Mouse (Mus musculus): ENCODE measurements at regions not wholly inside any gene's neighbourhood (a gene's known extent, or its start where the extent isn't known, plus 50 kb on each side); places are given as distances from the start of the nearest gene placed in this dataset.

DNA sequence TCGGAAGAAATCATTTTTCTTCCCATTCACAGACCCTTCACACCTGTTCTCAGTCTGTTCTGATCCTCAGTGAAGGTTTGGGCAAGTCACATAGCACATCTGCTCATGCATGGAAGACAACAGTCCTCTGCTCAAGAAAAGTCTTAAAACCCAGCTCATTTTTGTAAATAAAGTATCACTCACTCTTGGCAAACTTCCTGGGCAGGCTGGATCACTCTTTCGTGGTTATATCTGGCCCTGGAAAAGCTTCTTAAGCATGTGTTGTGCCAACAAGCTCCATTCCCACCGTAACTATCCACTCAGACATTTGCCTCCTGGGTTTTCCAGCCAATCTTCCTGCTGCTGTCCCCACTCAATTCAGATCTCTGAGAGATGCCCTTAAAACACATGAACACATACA is 103.2 kb upstream of the Cep85l start:
- in situ Hi-C loops (cut with MboI, MseI): no loop called here

DNA sequence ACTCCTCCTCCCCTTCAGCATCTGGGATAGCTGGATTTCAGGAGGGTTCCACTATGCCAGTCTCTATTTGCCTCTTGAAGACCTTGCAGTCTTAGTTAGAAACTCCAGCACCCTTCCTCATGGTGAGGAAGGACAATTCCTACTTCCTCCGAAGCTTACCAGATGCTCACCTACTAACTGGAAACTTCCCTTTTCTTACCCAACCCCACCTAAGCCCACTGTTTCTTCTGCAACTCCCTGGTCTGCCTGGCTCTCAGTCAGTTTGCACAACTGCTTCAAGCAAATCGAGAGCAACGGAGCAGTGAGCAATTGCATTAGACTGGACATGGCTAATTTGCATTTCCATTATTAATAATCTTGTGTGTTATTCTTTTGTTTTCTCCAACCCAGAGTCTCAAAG is 90.5 kb upstream of the Cep85l start:
- in situ Hi-C loops (cut with MboI, MseI): no loop called here

DNA sequence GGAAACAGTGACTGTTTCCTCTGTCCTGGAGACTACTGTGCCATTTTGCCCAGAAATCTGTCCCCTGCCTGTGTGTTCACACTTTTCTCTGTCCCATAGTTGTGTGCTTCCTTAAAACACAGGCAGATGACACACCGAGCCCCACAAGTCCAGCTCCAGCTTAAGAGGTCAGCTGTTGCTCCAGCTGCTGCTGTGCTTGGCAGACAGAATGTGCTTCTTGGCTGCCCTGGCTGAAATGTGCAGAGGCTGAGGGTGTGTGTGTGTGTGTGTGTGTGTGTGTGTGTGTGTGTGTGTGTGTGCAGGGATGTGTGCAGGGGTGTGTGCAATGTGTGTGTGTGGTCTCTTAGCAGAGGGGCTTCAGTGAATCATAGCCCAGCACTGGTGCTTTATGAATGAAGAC is 89.9 kb upstream of the Cep85l start:
- in situ Hi-C loops (cut with MboI, MseI): no loop called here

DNA sequence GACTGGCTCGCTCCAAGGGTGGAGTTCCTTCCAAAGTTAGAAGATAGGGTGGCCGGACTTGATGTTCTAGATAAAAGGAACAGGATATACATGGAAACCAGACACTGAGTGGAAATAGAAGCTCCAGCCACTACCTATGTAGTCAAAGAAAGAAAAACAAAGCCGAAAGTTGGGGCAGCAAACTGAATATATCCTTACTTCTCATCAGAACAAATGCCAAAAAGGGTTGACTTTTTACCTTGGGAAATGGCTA is 88.5 kb upstream of the Cep85l start:
- in situ Hi-C loops (cut with MboI, MseI): no loop called here

DNA sequence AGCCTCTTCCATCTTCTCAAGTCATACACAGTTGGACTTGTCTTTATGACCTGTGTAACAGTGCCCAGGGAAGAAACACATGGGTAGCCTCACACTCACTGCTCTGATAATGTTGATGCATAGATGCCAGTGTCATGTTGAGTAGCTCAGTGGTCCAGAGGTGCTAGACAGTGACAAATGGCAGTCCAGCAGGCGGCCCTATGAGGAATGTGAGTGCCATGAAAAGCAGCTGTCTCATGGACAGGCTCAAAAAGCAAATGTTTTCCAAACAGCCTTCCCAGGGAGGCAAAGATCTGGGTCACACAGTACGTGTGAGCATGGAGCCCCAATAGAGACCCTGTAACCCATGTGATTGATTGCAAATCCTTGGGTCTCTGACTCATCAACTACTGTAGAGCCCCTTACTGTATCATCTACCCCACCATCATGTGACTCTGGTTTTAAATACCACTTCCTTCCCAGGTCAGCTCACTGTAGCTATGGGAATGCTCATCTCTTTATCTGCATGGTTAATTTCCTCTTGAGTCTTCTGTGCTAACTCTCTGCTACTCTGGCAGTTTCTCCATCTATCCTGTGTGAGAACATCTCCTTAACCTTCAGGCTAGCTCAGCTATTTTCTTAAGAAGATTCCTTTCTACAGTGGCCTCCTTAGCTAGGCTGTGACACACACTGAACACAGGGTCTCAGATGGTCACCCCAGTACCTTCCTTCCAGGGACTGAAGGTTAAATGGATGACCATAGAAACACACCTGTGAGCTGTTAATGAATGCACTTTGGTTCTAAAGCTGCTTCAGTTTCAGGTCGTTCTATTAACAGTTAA is 87.9 kb upstream of the Cep85l start:
- in situ Hi-C loops (cut with MboI, MseI): no loop called here

DNA sequence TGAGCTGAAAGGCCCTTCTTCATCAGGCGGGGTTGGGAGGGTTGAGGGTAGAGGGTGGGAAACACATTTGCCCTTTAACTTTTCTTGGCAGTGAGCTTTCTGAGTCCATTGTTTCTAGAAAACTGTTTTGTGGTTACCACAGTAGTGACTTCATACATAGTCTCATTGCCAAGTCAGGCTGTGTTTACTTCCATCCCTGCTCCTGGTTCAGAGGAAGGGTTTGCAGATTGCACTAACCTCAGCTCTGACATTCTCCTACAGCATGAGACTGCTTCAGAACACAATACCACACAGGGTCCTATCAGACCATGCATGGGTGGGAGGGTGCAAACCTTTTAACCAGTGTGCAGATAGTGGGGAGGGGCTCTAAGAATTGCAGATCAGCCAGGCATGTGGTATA is 87.1 kb upstream of the Cep85l start:
- in situ Hi-C loops (cut with MboI, MseI): no loop called here

DNA sequence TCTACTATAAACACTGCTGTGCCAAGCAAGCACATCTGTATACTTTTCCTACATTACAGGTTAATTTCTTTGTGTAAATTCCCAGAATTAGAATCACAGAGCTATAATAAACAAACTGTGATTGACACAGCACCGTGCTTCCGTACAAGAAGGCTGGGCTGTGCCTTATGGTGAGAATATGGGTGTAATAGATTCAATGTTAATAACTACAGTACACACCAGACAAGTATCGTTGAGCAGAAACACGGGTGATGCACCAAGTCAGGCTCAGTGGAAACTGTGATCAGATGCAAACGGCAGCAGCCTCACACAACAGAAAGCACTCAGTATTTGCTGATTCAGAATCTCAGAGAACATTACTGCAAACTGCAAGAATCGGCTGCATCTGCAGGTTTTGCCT is 86.5 kb upstream of the Cep85l start:
- in situ Hi-C loops (cut with MboI, MseI): no loop called here

DNA sequence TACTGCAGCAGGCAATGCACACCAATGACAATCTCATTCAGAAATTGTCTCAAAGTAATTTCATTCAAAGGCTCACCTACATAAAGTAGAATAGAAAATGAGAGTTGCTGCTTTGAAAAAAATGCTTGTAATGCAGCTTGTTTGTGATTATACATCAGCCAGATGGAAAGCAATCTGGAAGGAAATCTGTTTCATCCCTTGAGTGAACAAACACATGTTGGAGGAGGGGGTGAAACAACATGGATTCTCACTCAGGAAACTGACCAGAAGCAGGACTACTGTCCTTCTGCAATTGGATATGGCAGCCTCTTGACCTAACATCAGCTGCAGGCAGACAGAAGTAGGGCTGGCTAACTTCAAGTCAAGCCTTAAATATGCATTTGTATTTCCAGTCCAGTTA is 84.8 kb upstream of the Cep85l start:
- in situ Hi-C loops (cut with MboI, MseI): loop anchor here (5.0 kb wide), 1 partner anchor 92 kb away; no protein-coding TSS in a partner anchor

DNA sequence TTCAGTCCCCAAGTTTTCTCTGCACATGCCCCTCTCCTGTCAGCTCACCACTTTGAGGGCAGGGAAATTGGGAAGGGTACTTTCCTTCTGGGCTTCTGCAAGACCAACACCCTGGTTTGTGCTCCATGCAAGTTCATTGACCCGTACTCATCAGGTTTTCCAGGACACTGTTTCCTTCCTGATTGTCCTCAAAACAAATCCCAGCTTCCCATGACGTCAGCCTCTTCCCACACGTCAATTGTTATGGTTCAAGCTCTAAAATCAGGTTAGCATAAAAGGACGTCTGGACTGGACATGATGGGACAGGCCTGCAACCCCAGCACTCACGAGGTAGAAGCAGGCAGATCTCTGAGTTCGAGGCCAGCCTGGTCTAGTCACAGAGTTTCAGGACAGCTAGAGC is 84.3 kb upstream of the Cep85l start:
- in situ Hi-C loops (cut with MboI, MseI): loop anchor here (5.0 kb wide), 1 partner anchor 92 kb away; no protein-coding TSS in a partner anchor

DNA sequence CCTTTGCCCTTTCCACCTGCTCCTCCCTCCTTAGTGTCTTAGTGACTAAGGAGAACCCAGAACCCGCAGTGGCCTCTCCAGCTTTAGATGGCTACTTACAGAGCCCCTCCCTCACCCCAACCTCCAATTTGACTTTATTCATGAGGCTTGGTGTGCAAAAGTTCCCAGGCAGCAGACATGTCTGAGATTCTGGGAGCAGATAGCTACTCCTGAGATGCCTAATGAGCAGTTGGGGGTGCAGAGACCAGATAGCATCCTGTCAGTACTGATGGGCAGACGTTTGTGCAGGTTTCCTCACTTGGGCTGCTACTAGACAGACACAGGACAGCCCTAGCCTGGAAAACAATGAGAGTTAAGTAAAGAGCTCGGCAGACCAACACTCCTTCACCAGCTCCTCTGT is 83.7 kb upstream of the Cep85l start:
- in situ Hi-C loops (cut with MboI, MseI): loop anchor here (5.0 kb wide), 1 partner anchor 91 kb away; no protein-coding TSS in a partner anchor

DNA sequence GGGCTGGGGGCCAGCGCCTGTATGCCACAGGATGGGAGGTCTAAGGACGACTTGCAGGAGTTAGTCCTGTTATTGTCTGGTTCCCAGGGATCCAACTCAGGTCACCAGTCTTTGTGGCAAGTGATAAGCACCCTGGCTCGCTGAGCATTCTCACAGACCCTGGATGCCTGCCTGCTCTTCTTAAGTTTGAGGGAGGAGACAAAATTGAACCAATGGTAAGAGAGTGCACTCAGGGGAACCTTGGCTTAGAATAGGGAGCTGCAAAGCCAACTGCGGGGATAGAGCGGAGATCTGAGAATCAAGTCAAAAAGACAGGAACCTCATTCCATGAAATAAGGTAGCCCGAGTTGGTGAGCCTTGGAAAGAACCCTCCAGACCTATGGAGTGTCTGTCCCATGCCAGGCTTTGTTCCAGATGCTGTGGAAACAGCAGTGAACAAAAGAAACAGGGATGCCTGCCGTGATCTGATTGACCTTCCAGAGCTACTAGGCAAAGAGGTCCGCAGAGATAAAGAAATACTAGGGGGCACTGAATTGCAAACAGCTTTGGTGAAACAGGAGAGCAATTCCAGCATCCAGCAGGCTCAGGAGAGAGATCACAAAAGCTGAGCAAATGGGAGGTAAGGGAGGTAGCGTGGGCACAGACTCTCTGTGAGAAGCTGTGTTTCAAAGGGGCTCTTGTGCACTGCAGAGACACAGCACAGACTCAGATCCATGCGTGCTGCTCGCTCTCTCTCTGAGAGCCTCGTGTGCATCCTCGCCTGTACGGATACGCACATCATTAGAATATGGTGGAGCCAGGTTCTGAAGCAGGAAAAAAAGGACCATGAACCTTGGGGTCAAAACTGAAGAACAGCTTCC is 82.9 kb upstream of the Cep85l start:
- in situ Hi-C loops (cut with MboI, MseI): loop anchor here (5.0 kb wide), 1 partner anchor 90 kb away; no protein-coding TSS in a partner anchor

DNA sequence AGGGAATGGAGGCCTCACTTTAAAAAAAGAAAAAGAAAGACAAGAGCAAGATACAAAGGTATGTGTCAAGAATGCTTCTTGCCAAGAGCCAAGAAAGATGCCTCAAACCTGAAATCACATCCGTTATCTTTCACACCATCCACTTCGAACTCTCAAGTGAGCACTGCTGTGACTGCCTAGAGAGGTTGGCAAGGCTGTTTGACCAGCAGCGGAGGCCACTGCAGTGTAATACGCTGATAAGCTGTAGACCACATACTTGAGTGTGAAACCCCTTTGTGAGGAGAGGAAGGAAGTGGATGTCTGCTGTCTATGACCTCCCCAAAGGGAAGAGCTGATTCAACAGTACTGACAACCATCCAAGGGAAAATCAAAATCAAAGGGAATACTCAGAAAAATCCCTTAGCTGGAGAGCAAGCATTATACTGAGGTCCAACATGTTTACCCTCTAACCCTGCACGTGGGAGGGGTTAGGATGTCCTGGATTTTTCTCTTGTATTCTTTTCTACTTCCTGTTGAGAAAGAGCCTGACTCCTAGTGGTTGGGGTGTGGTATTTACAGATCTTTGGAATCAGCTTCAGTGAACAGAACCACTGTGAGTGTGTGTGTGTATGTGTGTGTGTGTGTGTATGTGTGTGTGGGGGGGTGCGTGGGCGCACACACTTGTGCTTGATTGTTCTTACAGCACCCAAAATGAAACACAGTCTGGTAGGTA is 81.5 kb upstream of the Cep85l start:
- in situ Hi-C loops (cut with MboI, MseI): loop anchor here (5.0 kb wide), 1 partner anchor 89 kb away; no protein-coding TSS in a partner anchor

DNA sequence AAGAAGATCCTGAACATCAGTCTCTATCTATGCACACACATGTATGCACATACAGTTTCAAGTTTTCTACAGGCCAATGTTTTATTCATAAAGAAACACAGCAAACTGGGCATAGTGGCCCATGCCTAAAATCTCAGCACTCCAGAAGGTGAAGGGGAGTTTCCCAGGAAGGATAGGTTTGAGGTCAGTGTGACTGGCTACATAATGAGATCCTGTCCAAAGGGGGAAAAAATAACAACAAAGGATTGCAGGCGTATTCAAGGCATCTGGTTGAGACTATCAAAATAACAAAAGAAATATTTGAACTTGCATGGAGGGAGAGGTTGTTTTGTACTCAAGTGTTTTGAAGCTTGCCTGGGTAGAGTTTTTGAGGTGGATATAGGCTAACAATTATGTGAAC is 80.0 kb upstream of the Cep85l start:
- in situ Hi-C loops (cut with MboI, MseI): loop anchor here (5.0 kb wide), 1 partner anchor 87 kb away; no protein-coding TSS in a partner anchor

DNA sequence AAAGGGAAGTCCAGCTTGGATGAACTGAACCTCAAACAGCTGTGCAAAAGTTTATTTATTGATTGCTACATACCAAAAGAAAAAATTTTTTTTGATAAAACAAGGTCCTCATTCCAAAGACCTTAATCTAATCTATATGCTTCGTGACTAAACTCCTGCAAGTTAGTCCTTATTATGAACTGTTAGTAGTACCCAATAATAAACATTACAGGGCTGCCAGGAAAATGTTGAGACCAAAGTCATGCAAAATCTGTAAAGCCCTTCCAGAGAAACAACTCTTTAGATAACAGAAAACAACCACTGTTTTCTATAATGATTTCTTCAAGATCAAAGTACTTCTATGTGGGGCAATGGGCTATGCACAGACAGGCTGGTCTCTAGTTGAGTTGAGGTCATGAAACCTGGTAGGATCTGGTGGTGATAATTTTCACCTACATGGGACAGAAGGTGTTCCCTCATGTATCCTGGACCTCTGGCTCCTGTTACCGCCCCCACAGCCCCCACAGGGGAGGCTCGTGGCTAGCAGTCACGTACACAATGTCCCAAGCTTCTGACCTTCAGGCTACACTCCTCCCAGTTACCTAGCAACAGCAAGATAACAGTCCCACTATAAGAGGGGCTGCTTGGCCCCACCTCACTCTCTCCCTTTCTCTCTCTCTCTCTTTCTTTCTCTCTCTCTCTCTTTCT is 76.4 kb upstream of the Cep85l start:
- in situ Hi-C loops (cut with MboI, MseI): no loop called here

DNA sequence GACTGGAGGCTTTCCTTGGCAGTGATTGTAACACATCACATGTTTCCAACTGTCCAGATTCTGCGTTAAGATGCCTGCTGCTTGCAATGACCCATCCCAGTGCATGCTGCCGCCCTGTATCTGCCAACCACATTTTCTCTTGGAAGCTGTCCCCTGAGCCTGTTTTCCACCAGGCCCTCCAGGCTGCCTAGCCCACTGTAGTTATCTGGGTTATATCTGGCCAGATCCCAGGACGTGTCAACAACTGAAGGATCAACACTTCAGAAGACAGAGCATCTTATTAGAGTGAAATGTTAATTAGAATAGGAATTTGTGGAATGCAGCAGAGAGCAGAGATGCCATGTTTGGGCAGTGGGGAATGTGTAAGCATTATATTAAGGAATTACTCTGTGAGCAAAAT is 65.0 kb upstream of the Cep85l start:
- in situ Hi-C loops (cut with MboI, MseI): loop anchor here (10.0 kb wide), 1 partner anchor 320 kb away; no protein-coding TSS in a partner anchor

DNA sequence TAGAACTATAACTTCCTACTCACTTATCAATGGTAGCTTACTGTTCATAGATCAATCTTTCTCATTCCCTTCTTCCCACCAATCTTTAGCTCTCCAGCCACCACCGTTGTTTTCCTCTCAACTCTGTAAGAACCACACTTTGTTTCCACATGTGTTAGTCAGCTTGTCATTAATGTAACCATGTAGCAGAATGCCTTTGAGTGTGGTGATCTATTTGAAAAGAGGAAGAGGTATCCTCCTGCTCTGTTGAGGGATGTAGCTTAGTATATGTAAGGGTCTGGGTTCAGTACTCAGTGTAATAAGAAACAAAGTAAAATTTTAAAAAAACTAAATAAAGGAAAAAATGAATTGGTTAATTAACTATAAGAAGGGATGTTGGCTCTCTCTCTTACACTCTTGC is 63.7 kb upstream of the Cep85l start:
- in situ Hi-C loops (cut with MboI, MseI): loop anchor here (10.0 kb wide), 1 partner anchor 321 kb away; no protein-coding TSS in a partner anchor

DNA sequence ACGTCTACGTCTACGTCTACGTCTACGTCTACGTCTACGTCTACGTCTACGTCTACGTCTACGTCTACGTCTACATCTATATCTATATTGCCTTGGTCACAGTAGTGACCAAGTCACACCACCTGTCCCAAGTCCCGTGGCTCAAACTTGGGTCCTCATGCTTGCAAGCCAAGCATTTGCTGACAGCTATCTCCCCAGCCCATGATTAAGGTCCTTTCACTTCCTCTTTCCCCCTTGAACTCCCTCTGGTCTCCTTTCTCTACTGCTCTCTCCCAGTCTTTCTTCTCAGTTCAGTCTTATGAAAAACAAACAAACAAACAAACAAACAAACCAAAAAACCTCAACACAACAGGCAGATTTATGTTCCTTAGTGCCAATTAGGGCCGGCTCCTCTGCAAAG is 63.2 kb upstream of the Cep85l start:
- in situ Hi-C loops (cut with MboI, MseI): loop anchor here (10.0 kb wide), 1 partner anchor 322 kb away; no protein-coding TSS in a partner anchor

DNA sequence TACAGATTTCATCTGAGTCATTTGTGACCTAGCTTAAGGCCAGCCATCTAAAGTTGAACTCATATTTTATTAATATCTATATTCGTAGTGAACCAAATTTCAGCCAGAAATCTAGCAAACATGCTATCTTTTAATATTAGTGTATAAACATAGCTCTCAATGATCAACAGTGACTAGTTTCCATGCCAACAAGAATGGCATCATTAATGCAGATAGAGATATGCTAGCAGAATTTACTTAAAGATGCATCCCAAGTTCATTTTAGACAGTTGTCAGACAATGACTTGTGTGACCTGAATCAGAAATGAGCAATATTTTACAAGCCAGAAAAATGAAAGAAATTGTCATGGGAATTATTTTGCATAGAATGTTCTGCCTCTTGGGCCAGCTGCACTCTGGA is 60.5 kb upstream of the Cep85l start:
- in situ Hi-C loops (cut with MboI, MseI): loop anchor here (10.0 kb wide), 1 partner anchor 325 kb away; no protein-coding TSS in a partner anchor

DNA sequence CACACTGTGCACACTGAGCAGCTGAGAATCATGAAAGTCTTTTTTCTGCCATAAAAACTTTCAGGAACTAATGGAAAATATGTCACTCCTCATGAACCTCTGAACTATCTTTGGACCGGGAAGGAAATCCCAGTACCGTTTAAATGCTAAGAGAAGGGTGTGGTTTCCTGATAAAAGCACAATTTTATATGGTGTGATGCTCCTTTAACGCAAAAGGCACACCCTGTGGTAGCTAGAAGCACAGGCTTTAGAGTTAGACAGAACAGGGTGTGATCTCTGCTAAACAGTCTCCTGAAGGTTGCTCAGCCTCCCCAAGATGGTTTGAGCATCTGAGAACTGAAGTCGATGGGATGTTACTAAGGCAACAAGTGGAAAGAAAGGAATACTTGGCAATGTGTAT is 58.6 kb upstream of the Cep85l start:
- in situ Hi-C loops (cut with MboI, MseI): no loop called here

DNA sequence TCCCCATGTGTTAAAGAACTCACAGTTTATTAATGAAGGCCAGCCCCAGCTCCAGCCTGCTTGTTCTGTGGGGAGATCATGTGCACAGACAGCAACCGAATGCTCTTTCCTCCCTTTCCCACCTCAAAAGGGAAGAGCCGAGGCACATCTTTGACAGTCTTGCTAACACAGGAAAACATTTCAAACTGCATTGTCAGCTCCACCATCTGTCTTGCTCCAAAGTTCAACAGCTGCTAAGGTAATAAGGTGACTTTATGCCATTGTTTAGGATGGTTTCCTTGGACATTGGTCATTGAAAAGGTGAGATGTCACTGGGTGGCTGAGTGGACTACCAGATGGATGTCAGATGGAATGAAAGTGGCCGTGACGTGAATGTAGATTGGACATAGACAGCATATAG is 58.0 kb upstream of the Cep85l start:
- in situ Hi-C loops (cut with MboI, MseI): no loop called here

DNA sequence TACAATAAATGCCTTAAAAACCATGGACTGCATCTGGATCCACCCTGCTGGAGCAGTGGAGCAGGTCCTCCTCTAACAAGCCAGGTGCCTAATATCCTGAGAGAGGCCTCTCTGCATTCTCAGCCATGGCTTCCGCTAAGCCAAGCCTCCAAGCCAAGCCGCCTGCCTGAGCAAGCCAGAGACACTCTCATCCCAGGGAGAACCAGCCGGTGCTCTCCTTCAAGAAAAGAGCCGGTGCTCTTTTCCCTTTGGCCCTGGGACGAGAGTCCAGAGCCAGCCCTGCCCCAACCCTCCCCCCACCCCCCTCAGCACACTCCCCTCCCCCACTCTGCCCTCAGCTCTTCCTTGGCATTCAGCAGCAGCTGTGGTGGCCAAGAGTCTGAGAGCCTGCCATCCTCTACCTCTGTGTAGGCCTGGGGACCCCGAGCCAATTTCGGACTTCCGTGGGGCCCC is 56.3 kb upstream of the Cep85l start:
- in situ Hi-C loops (cut with MboI, MseI): no loop called here
